14 mouse cellular contexts compared by ENCODE assay signal in the genomic region with DNA sequence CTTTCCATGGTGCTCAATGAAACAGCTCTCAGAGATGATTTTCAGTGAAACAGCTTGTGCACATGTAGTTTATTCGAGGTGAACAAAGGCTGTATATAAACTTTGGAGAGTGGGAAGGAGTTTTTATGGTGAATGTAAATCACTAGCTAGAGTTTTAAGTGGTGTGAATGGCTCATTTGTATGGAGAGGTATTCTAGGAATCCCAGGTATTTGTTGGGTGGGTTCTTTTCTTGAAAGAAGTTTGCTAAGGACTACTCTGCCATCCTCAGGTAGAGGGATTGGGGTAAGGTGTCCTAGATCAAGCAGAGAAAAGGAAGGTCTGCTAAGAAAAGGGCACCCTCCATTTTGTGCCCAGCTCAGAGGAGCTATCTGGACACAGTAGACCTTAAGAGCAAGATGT.
"Had no signal": no experiment of that assay in that cellular context is flagged by ENCODE, and none has a peak within 500 bp of the region (broad histone marks: within the 10 kb centered on the region; RNA-seq: fewer than 3 reads in every experiment).

No protein-coding gene starts in this region.

- H3K9ac ChIP-seq: lung, embryonic 14.5 days; midbrain, embryonic 12.5 days; midbrain, embryonic 15.5 days; neural tube, embryonic 12.5 days had no signal

- H3K9me3 ChIP-seq: midbrain, embryonic 10.5 days; midbrain, embryonic 12.5 days; midbrain, embryonic 15.5 days; neural tube, embryonic 12.5 days had no signal

- H3K4me2 ChIP-seq: lung, embryonic 14.5 days; midbrain, embryonic 12.5 days; midbrain, embryonic 15.5 days; neural tube, embryonic 12.5 days had no signal

- H3K4me3 ChIP-seq: midbrain, embryonic 10.5 days; midbrain, embryonic 12.5 days; midbrain, embryonic 15.5 days; neural tube, embryonic 12.5 days had no signal

- H3K27me3 ChIP-seq: midbrain, embryonic 12.5 days; midbrain, embryonic 15.5 days; neural tube, embryonic 12.5 days had no signal

- H3K27ac ChIP-seq: midbrain, embryonic 10.5 days; midbrain, embryonic 12.5 days; midbrain, embryonic 15.5 days; neural tube, embryonic 12.5 days had no signal

- H3K36me3 ChIP-seq: midbrain, embryonic 10.5 days; midbrain, embryonic 12.5 days; midbrain, embryonic 15.5 days; neural tube, embryonic 12.5 days had no signal

- ATAC-seq: midbrain, embryonic 15.5 days had no signal

- DNase-seq: lung, adult 18-20 months; lung, embryonic 14.5 days; lung, postnatal 10 days; lung, postnatal 4 days; right cerebral cortex, postnatal 25 days; right cerebral cortex, postnatal 4 days; spleen, adult 18-20 months; thymus, adult 18-20 months; thymus, postnatal 14 days; thymus, postnatal 36 days had no signal

- H3K4me1 ChIP-seq: midbrain, embryonic 10.5 days; midbrain, embryonic 12.5 days; neural tube, embryonic 12.5 days had no signal
